Mouse (Mus musculus) layer of hippocampus, adult 9-11 months (tissue): ENCODE data around the gene Golga7b.

Experiments
- DNase-seq: peaks from one replicate; pipeline ENCODE4 v3.0.0; 2022

The Golga7b gene

GRCm38 (mm10) chr19:42247519-42247918 is at the start of gene Golga7b:
TSS of gene Golga7b (plus strand) at chr19:42247574.
- DNase-seq: no peak

GRCm38 (mm10) chr19:42198026-42198425 is 49.3 kb upstream of the Golga7b start:
- DNase-seq: no peak

- DNase-seq: no peak
Observed at GRCm38 (mm10) chr19:42201696-42202381, 45.5 kb upstream of the Golga7b start, which contains the start of gene Sfrp5. TSS of gene Sfrp5 (minus strand) at chr19:42202252.

GRCm38 (mm10) chr19:42202467-42202866 is 44.9 kb upstream of the Golga7b start:
- DNase-seq: no peak

GRCm38 (mm10) chr19:42204306-42204705 is 43.1 kb upstream of the Golga7b start:
- no peak for DNase-seq

- DNase-seq: no peak
Observed at GRCm38 (mm10) chr19:42205201-42205600, 42.2 kb upstream of the Golga7b start.

GRCm38 (mm10) chr19:42209485-42209884 is 37.9 kb upstream of the Golga7b start:
- no peak for DNase-seq

- no peak for DNase-seq
Observed at GRCm38 (mm10) chr19:42209976-42210375, 37.4 kb upstream of the Golga7b start.

- DNase-seq: no peak
Observed at GRCm38 (mm10) chr19:42211936-42212335, 35.4 kb upstream of the Golga7b start.

GRCm38 (mm10) chr19:42214601-42215000 is 32.8 kb upstream of the Golga7b start:
- no peak for DNase-seq

- DNase-seq: no peak
Observed at GRCm38 (mm10) chr19:42216699-42217373, 30.5 kb upstream of the Golga7b start.

- no peak for DNase-seq
Observed at GRCm38 (mm10) chr19:42217374-42217763, 30.0 kb upstream of the Golga7b start.

GRCm38 (mm10) chr19:42226451-42226850 is 20.9 kb upstream of the Golga7b start:
- DNase-seq: no peak

GRCm38 (mm10) chr19:42229499-42230287 is 17.7 kb upstream of the Golga7b start:
- DNase-seq: no peak

- no peak for DNase-seq
Observed at GRCm38 (mm10) chr19:42230288-42230568, 17.1 kb upstream of the Golga7b start.

GRCm38 (mm10) chr19:42230986-42231385 is 16.4 kb upstream of the Golga7b start:
- no peak for DNase-seq

- DNase-seq: peak; percentile 39
Observed at GRCm38 (mm10) chr19:42237602-42238340, 9.6 kb upstream of the Golga7b start.

GRCm38 (mm10) chr19:42238341-42238715 is 9.0 kb upstream of the Golga7b start:
- no peak for DNase-seq

- DNase-seq: no peak
Observed at GRCm38 (mm10) chr19:42240881-42241280, 6.5 kb upstream of the Golga7b start.

- no peak for DNase-seq
Observed at GRCm38 (mm10) chr19:42243401-42243800, 4.0 kb upstream of the Golga7b start.

- DNase-seq: no peak
Observed at GRCm38 (mm10) chr19:42246626-42247025, 748 bp upstream of the Golga7b start.

- DNase-seq: no peak
Observed at GRCm38 (mm10) chr19:42249976-42250914, 2.9 kb downstream of the Golga7b start.
